Mouse (Mus musculus) hindbrain, postnatal 0 days (tissue): ENCODE measurements around the gene Nod2. TPM values are rescaled to one million over a fixed set of nuclear protein-coding genes. Genes with fewer than 3 reads are reported as not detected.

Experiments
- ATAC-seq: fragments of 200-750 bp; cut with Nextera tagmentation; 2 replicates; pipeline ENCODE4 v1.8.0; 2017; ENCODE audit warnings: mild to moderate bottlenecking, moderate TSS enrichment, moderate library complexity
- DNase-seq: peaks from one replicate; pipeline ENCODE4 v3.0.0-alpha.2; 2015; ENCODE audit warnings: low spot score
- H3K27ac ChIP-seq: fragments of 300-500 bp; sonication (generic); 2 replicates; pipeline ENCODE4 v1.5.1; 2014; ENCODE audit warnings: mild to moderate bottlenecking
- H3K27me3 ChIP-seq: fragments of 300-500 bp; sonication (generic); 2 replicates; pipeline ENCODE4 v1.6.1; 2014; ENCODE audit warnings: low read length, mixed read lengths; ENCODE audit not compliant: insufficient read depth
- H3K36me3 ChIP-seq: fragments of 300-500 bp; sonication (generic); 2 replicates; pipeline ENCODE4 v1.6.1; 2014; ENCODE audit warnings: low read length, mixed read lengths; ENCODE audit not compliant: insufficient read depth
- H3K4me1 ChIP-seq: fragments of 300-500 bp; sonication (generic); 2 replicates; pipeline ENCODE4 v1.6.1; 2014; ENCODE audit warnings: antibody characterized with exemption, low read length, mixed read lengths; ENCODE audit not compliant: insufficient read depth
- H3K4me2 ChIP-seq: fragments of 300-500 bp; sonication (generic); 2 replicates; pipeline ENCODE4 v1.6.1; 2014; ENCODE audit warnings: low read depth, mild to moderate bottlenecking, low read length, moderate library complexity, mixed read lengths
- H3K4me3 ChIP-seq: fragments of 300-500 bp; sonication (generic); 2 replicates; pipeline ENCODE4 v1.5.1; 2014; ENCODE audit warnings: low read length
- H3K9ac ChIP-seq: fragments of 300-500 bp; sonication (generic); replicated peaks from 2 replicates; pipeline ENCODE4 v1.6.1; 2014; ENCODE audit warnings: mild to moderate bottlenecking, low read length, moderate library complexity, mixed read lengths
- H3K9me3 ChIP-seq: fragments of 300-500 bp; sonication (generic); 2 replicates; pipeline ENCODE4 v1.6.1; 2016; ENCODE audit warnings: low read length, mixed read lengths
- CTCF ChIP-seq: IDR thresholded peaks from 2 replicates; pipeline ENCODE4 v1.5.1; 2016; ENCODE audit warnings: antibody characterized with exemption, control low read depth, low read depth
- WGBS: fragments of 180-500 bp; shearing (Covaris S2); extraction: QIAGEN DNeasy Blood & Tissue Kit; methylation state at CpG from one replicate; pipeline ENCODE4 v1.1.7; 2014; 5-methylcytosine and 5-hydroxymethylcytosine counted together
- polyA plus RNA-seq: library from polyadenylated mRNA; unstranded; fragments of >200 nt; fragmentation: Nextera tagmentation; extraction: Ambion mirVana; gene quantifications from 2 replicates; pipeline ENCODE4 v1.2.1, GENCODE M21; 2015
- total RNA-seq: library from RNA; depleted of rRNA; stranded (reverse); fragments of >200 nt; gene quantifications from 2 replicates; pipeline ENCODE4 v1.2.3, GENCODE M21; 2014

The Nod2 gene
- total and polyA plus RNA-seq, 2 experiments from 2014 or later, result 0.05 to 1.7 TPM

GRCm38 (mm10) chr8:88628001-88628774, 18.9 kb upstream of the Nod2 start:
- ATAC-seq (peak; percentile 13), DNase-seq (no peak)
- Histone ChIP-seq H3K9ac (peak overlapping the region; percentile 72; the same call in 1 of the 2 replicates), H3K4me2 (peak overlapping the region; percentile 82), H3K27ac (peak overlapping the region; percentile 90; the same call in 1 of the 2 replicates), H3K4me1 (0 out of 2 replicates have a peak, but pooled peaks cover 3% of the 10 kb centered on the region), H3K36me3 (no peaks in the 10 kb centered on the region), H3K27me3 (no peaks in the 10 kb centered on the region), H3K9me3 (no peaks in the 10 kb centered on the region), H3K4me3 (peak overlapping the region; percentile 55)
- 57% methylated on average over 14 of the region's 14 CpGs for WGBS
- TF ChIP-seq CTCF, result no peak

- ATAC-seq (no peak), DNase-seq (no peak)
- no peak for TF ChIP-seq CTCF
- Histone ChIP-seq H3K4me1 (no peaks in the 10 kb centered on the region), H3K9me3 (no peaks in the 10 kb centered on the region), H3K27me3 (no peaks in the 10 kb centered on the region), H3K4me2 (no peak overlapping the region), H3K9ac (no peak overlapping the region), H3K27ac (no peak overlapping the region), H3K36me3 (no peaks in the 10 kb centered on the region), H3K4me3 (no peak overlapping the region)
- WGBS, result 82% methylated on average over 4 of the region's 4 CpGs
Observed at GRCm38 (mm10) chr8:88630225-88630624, 16.9 kb upstream of the Nod2 start.

- ATAC-seq (no peak), DNase-seq (peak; percentile 76)
- Histone ChIP-seq H3K4me3 (no peak overlapping the region), H3K9me3 (no peaks in the 10 kb centered on the region), H3K4me1 (no peaks in the 10 kb centered on the region), H3K4me2 (no peak overlapping the region), H3K36me3 (no peaks in the 10 kb centered on the region), H3K27me3 (no peaks in the 10 kb centered on the region), H3K9ac (no peak overlapping the region), H3K27ac (no peak overlapping the region)
- TF ChIP-seq CTCF, result peak; percentile 69
Observed at GRCm38 (mm10) chr8:88631081-88631480, 16.0 kb upstream of the Nod2 start.

- no peak for DNase-seq
- WGBS, result 87% methylated on average over 7 of the region's 7 CpGs
- no peak for ATAC-seq
- TF ChIP-seq CTCF, result no peak
- Histone ChIP-seq H3K9me3 (no peaks in the 10 kb centered on the region), H3K4me3 (no peak overlapping the region), H3K4me2 (no peak overlapping the region), H3K36me3 (no peaks in the 10 kb centered on the region), H3K9ac (no peak overlapping the region), H3K27ac (no peak overlapping the region), H3K27me3 (no peaks in the 10 kb centered on the region), H3K4me1 (0 out of 2 replicates have a peak, but pooled peaks cover 4% of the 10 kb centered on the region)
Observed at GRCm38 (mm10) chr8:88633343-88633765, 13.8 kb upstream of the Nod2 start.

- TF ChIP-seq CTCF, result no peak
- H3K9ac ChIP-seq, result no peak within 1 kb of the TSS
- no peak within 1 kb of the TSS for H3K4me2 ChIP-seq
- no peak within 1 kb of the TSS for H3K27ac ChIP-seq
- H3K27me3 ChIP-seq, result no peaks in the 10 kb centered on the region
- H3K36me3 ChIP-seq, result no peaks in the 10 kb centered on the region
- ATAC-seq (no peak), DNase-seq (no peak)
- no peaks in the 10 kb centered on the region for H3K9me3 ChIP-seq
- 0 out of 2 replicates have a peak, but pooled peaks cover 4% of the 10 kb centered on the region for H3K4me1 ChIP-seq
- no peak within 1 kb of the TSS for H3K4me3 ChIP-seq
- 83% methylated on average over 14 of the region's 14 CpGs for WGBS
Observed at GRCm38 (mm10) chr8:88635474-88636397, 11.4 kb upstream of the Nod2 start, which contains the start of gene Snx20. Snx20 (minus strand) TSS chr8:88636128.

GRCm38 (mm10) chr8:88637092-88638000, 9.8 kb upstream of the Nod2 start:
- ATAC-seq, result no peak
- no peaks in the 10 kb centered on the region for H3K27me3 ChIP-seq
- WGBS, result 66% methylated on average over 9 of the region's 9 CpGs

More at GRCm38 (mm10) chr8:88637092-88638000, 9.8 kb upstream of the Nod2 start:
- H3K9ac ChIP-seq, result no peak overlapping the region
- no peaks in the 10 kb centered on the region for H3K36me3 ChIP-seq
- no peaks in the 10 kb centered on the region for H3K9me3 ChIP-seq
- H3K4me1 ChIP-seq, result 0 out of 2 replicates have a peak, but pooled peaks cover 4% of the 10 kb centered on the region
- no peak for DNase-seq
- no peak overlapping the region for H3K4me3 ChIP-seq
- H3K27ac ChIP-seq, result no peak overlapping the region
- H3K4me2 ChIP-seq, result no peak overlapping the region
- no peak for TF ChIP-seq CTCF
